9 mouse cellular contexts compared by ENCODE assay signal in the genomic region with DNA sequence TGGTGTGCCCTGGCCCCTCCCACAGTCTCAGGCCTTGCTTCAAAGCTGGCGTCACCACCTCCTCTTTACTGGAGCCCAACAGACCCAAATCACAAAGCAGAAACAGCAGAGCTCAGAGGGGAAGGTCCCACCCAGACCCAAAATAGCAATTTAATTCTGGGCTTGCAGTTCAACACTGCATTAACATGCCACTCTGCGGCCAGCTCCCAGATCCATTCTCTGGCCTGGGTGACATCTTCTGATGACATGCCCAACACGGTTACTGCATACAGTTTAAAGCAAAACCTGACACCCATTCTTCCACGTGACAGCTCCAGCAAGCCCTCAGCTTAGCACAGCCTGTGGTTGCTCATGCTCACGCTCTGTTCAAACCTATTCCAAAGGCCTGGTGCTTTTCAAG. TPM values are rescaled to one million over a fixed set of nuclear protein-coding genes. Genes with fewer than 3 reads are reported as not detected.
DNase-seq lines count a peak whose midpoint lies in the region; ATAC-seq and TF ChIP-seq lines count a peak whose summit lies in the region.
"Had no signal": no experiment of that assay in that cellular context is flagged by ENCODE, and none has a peak within 500 bp of the region (broad histone marks: within the 10 kb centered on the region; RNA-seq: fewer than 3 reads in every experiment).

No protein-coding gene starts in this region.

- no peak for ATAC-seq in heart, embryonic 11.5 days (replicated peaks; ENCODE audit: insufficient number of reproducible peaks, low FRiP score, low TSS enrichment)
- no peak for ATAC-seq in midbrain, embryonic 14.5 days (ENCODE audit: low FRiP score, low TSS enrichment)

- H3K36me3 ChIP-seq in heart, embryonic 11.5 days (ENCODE audit: control insufficient read depth, insufficient read depth, low read length), result no peaks in the 10 kb centered on the region
- no peaks in the 10 kb centered on the region for H3K36me3 ChIP-seq in midbrain, embryonic 14.5 days (ENCODE audit: control insufficient read depth, insufficient read depth, low read length)

- H3K4me3 ChIP-seq in heart, embryonic 11.5 days (ENCODE audit: low read depth, low read length), result no peak overlapping the region
- no peak overlapping the region for H3K4me3 ChIP-seq in left cerebral cortex, adult 2 months
- no peak overlapping the region for H3K4me3 ChIP-seq in midbrain, embryonic 14.5 days (replicated peaks; ENCODE audit: low read depth, low read length)

- H3K4me2 ChIP-seq in heart, embryonic 11.5 days, result no peak overlapping the region
- 0 out of 2 replicates have a peak overlapping the region, but pooled peaks have one; percentile 1 for H3K4me2 ChIP-seq in midbrain, embryonic 14.5 days (ENCODE audit: low read length)

- 0 out of 2 replicates have a peak overlapping the region, but pooled peaks have one; percentile 18 for H3K9ac ChIP-seq in heart, embryonic 11.5 days (ENCODE audit: low read depth, low read length)
- no peak overlapping the region; the same call in 1 of the 2 replicates for H3K9ac ChIP-seq in midbrain, embryonic 14.5 days (replicated peaks; ENCODE audit: low read length)

- DNase-seq in heart, postnatal 36 days, result no peak
- no peak for DNase-seq in left cerebral cortex, adult 2 months (ENCODE audit: extremely low spot score in 1 of 2, low spot score in 2 of 2)
- no peak for DNase-seq in left cerebral cortex, adult 9 months (ENCODE audit: low spot score in 2 of 2)
- peak; percentile 23 for DNase-seq in frontal cortex, postnatal 14 days (ENCODE audit: low spot score in 2 of 2)
- no peak for DNase-seq in midbrain, embryonic 14.5 days
- DNase-seq in thymus, adult 18-20 months, result no peak
- DNase-seq in left cerebral cortex, adult 11 months (ENCODE audit: low spot score), result no peak
- DNase-seq: gastrocnemius, postnatal 36 days had no signal

- TF ChIP-seq CTCF in left cerebral cortex, adult 2 months (IDR thresholded peaks at IDR 0.05), result no peak

- H3K27me3 ChIP-seq in heart, embryonic 11.5 days (ENCODE audit: control insufficient read depth, insufficient read depth, low read length), result no peaks in the 10 kb centered on the region
- no peaks in the 10 kb centered on the region for H3K27me3 ChIP-seq in midbrain, embryonic 14.5 days (ENCODE audit: control insufficient read depth, insufficient read depth, low read length)

- H3K9me3 ChIP-seq in heart, embryonic 11.5 days (replicated peaks; ENCODE audit: control insufficient read depth, low read length), result 0 out of 2 replicates have a peak, but pooled peaks cover 5% of the 10 kb centered on the region
- no peaks in the 10 kb centered on the region for H3K9me3 ChIP-seq in midbrain, embryonic 14.5 days (ENCODE audit: control insufficient read depth, low read length)

- H3K4me1 ChIP-seq in heart, embryonic 11.5 days (ENCODE audit: control insufficient read depth, insufficient read depth, low read length), result peaks cover 23% of the 10 kb centered on the region
- H3K4me1 ChIP-seq in midbrain, embryonic 14.5 days (ENCODE audit: control insufficient read depth, insufficient read depth, low read length), result peaks cover 28% of the 10 kb centered on the region

- WGBS in heart, embryonic 11.5 days (ENCODE audit: insufficient replicate concordance), result 46% methylated on average over 5 of the region's 5 CpGs
- WGBS in midbrain, embryonic 14.5 days, result 36% methylated on average over 5 of the region's 5 CpGs

- intact Hi-C loops in heart, postnatal 36 days (cut with DNase I), result no loop called here
- intact Hi-C loops in left cerebral cortex, adult 2 months (cut with DNase I), result no loop called here

- H3K27ac ChIP-seq in heart, embryonic 11.5 days (ENCODE audit: low read depth, low read length), result peak overlapping the region; percentile 42; the same call in 1 of the 2 replicates
- peak overlapping the region; percentile 18 for H3K27ac ChIP-seq in left cerebral cortex, adult 2 months
- peak overlapping the region; percentile 42; the same call in 1 of the 2 replicates for H3K27ac ChIP-seq in midbrain, embryonic 14.5 days (replicated peaks; ENCODE audit: low read depth, low read length)

RNA-seq across cellular contexts. Expression of gene Zbtb40, which starts 4.1 kb away (rescaled TPM):
- polyA plus RNA-seq in heart, embryonic 11.5 days (2014; fragmentation: Nextera tagmentation; extraction: Ambion mirVana), result 3.5 and 3.7 TPM in 2 replicates
- 1 to 10 TPM; 5.8 to 8.4 TPM for total RNA-seq in heart, postnatal 36 days (2021)
- 10 to 100 TPM; 13.7 to 15.7 TPM for total RNA-seq in left cerebral cortex, adult 2 months (2021)
- polyA plus RNA-seq in midbrain, embryonic 14.5 days (2014; fragmentation: Nextera tagmentation; extraction: Ambion mirVana), result 3.4 and 4.3 TPM in 2 replicates

Comparison
In these comparisons a context has a peak if more than half of its experiments do, and no peak if none do; other contexts are left out.
1. DNase-seq: peak in frontal cortex, postnatal 14 days (2 of 2); none in heart, postnatal 36 days (0 of 2), left cerebral cortex, adult 2 months (0 of 2), left cerebral cortex, adult 9 months (0 of 2), midbrain, embryonic 14.5 days (single experiment), thymus, adult 18-20 months (0 of 2) and left cerebral cortex, adult 11 months (single experiment).
2. Peak in every context shown above with its lines, with median percentiles within 50 percentile points of each other: H3K27ac ChIP-seq.